22 mouse cellular contexts compared by ENCODE assay signal in genomic region chr2:45751746-45752145, GRCm38 (mm10).
DNase-seq lines count a peak whose midpoint lies in the region; ATAC-seq and TF ChIP-seq lines count a peak whose summit lies in the region.
"Had no signal": no experiment of that assay in that cellular context is flagged by ENCODE, and none has a peak within 500 bp of the region (broad histone marks: within the 10 kb centered on the region; RNA-seq: fewer than 3 reads in every experiment).

No protein-coding gene starts in this region.

- TF ChIP-seq CTCF in midbrain, postnatal 0 days (IDR thresholded peaks at IDR 0.05), result no peak
- TF ChIP-seq CTCF in stomach, postnatal 0 days (IDR thresholded peaks at IDR 0.05; ENCODE audit: low read depth), result no peak

- 64% methylated on average over 2 of the region's 2 CpGs for WGBS in midbrain, embryonic 12.5 days
- 44% methylated on average over 2 of the region's 2 CpGs for WGBS in midbrain, postnatal 0 days
- WGBS in stomach, postnatal 0 days, result 59% methylated on average over 2 of the region's 2 CpGs
- 52% methylated on average over 2 of the region's 2 CpGs for WGBS in neural tube, embryonic 15.5 days

- ATAC-seq in midbrain, embryonic 12.5 days (ENCODE audit: low FRiP score, low read depth), result peak; percentile 16; the same call in 1 of the 2 replicates
- no peak for ATAC-seq in midbrain, postnatal 0 days (ENCODE audit: low FRiP score)
- peak; percentile 42; the same call in 1 of the 2 replicates for ATAC-seq in stomach, postnatal 0 days (ENCODE audit: low FRiP score, low TSS enrichment)
- ATAC-seq in neural tube, embryonic 15.5 days (ENCODE audit: low FRiP score), result no peak
- ATAC-seq: activated CD4-positive, CD25-positive, alpha-beta regulatory T cell, adult 4 months; forebrain, embryonic 13.5 days; forebrain, embryonic 15.5 days; forebrain, postnatal 0 days; Patski had no signal

- H3K36me3 ChIP-seq in midbrain, embryonic 12.5 days, result no peaks in the 10 kb centered on the region
- H3K36me3 ChIP-seq in midbrain, postnatal 0 days (ENCODE audit: insufficient read depth, low read length), result no peaks in the 10 kb centered on the region
- H3K36me3 ChIP-seq in stomach, postnatal 0 days (ENCODE audit: control insufficient read depth, insufficient read depth, low read length), result no peaks in the 10 kb centered on the region
- no peaks in the 10 kb centered on the region for H3K36me3 ChIP-seq in neural tube, embryonic 15.5 days
- H3K36me3 ChIP-seq: embryonic facial prominence, embryonic 10.5 days; embryonic facial prominence, embryonic 12.5 days; forebrain, embryonic 15.5 days had no signal

- H3K4me2 ChIP-seq in midbrain, embryonic 12.5 days (replicated peaks), result no peak overlapping the region
- no peak overlapping the region for H3K4me2 ChIP-seq in midbrain, postnatal 0 days (ENCODE audit: low read depth, low read length, poor library complexity, severe bottlenecking)
- H3K4me2 ChIP-seq in stomach, postnatal 0 days (replicated peaks; ENCODE audit: low read depth), result no peak overlapping the region
- H3K4me2 ChIP-seq in neural tube, embryonic 15.5 days, result no peak overlapping the region
- H3K4me2 ChIP-seq: embryonic facial prominence, embryonic 12.5 days; forebrain, embryonic 13.5 days; forebrain, embryonic 15.5 days had no signal

- H3K9me3 ChIP-seq in midbrain, embryonic 12.5 days, result no peaks in the 10 kb centered on the region
- no peaks in the 10 kb centered on the region for H3K9me3 ChIP-seq in midbrain, postnatal 0 days (ENCODE audit: low read length)
- no peaks in the 10 kb centered on the region for H3K9me3 ChIP-seq in stomach, postnatal 0 days (ENCODE audit: control insufficient read depth, low read length)
- H3K9me3 ChIP-seq in neural tube, embryonic 15.5 days (replicated peaks), result no peaks in the 10 kb centered on the region
- H3K9me3 ChIP-seq: embryonic facial prominence, embryonic 10.5 days; embryonic facial prominence, embryonic 12.5 days; forebrain, embryonic 13.5 days; forebrain, embryonic 15.5 days had no signal

- H3K4me1 ChIP-seq in midbrain, embryonic 12.5 days, result 0 out of 2 replicates have a peak, but pooled peaks cover 3% of the 10 kb centered on the region
- no peaks in the 10 kb centered on the region for H3K4me1 ChIP-seq in midbrain, postnatal 0 days (ENCODE audit: insufficient read depth, low read length)
- no peaks in the 10 kb centered on the region for H3K4me1 ChIP-seq in stomach, postnatal 0 days (replicated peaks; ENCODE audit: control insufficient read depth, insufficient read depth)
- no peaks in the 10 kb centered on the region for H3K4me1 ChIP-seq in neural tube, embryonic 15.5 days
- H3K4me1 ChIP-seq: embryonic facial prominence, embryonic 10.5 days; embryonic facial prominence, embryonic 12.5 days; forebrain, embryonic 13.5 days; forebrain, embryonic 15.5 days had no signal

- no peak overlapping the region for H3K27ac ChIP-seq in midbrain, embryonic 12.5 days (replicated peaks)
- H3K27ac ChIP-seq in midbrain, postnatal 0 days (ENCODE audit: low read depth, low read length), result no peak overlapping the region
- H3K27ac ChIP-seq in stomach, postnatal 0 days (replicated peaks), result no peak overlapping the region
- H3K27ac ChIP-seq in neural tube, embryonic 15.5 days (replicated peaks), result no peak overlapping the region
- H3K27ac ChIP-seq: embryonic facial prominence, embryonic 10.5 days; embryonic facial prominence, embryonic 12.5 days; forebrain, embryonic 13.5 days; forebrain, embryonic 15.5 days had no signal

- no peak overlapping the region for H3K9ac ChIP-seq in midbrain, embryonic 12.5 days (replicated peaks)
- no peak overlapping the region for H3K9ac ChIP-seq in midbrain, postnatal 0 days (replicated peaks; ENCODE audit: low read length, poor library complexity, severe bottlenecking)
- no peak overlapping the region for H3K9ac ChIP-seq in stomach, postnatal 0 days (ENCODE audit: low read length)
- H3K9ac ChIP-seq in neural tube, embryonic 15.5 days (replicated peaks), result no peak overlapping the region
- H3K9ac ChIP-seq: embryonic facial prominence, embryonic 12.5 days; forebrain, embryonic 13.5 days; forebrain, embryonic 15.5 days; forebrain, postnatal 0 days had no signal

- DNase-seq in midbrain, postnatal 0 days (ENCODE audit: low spot score), result no peak
- DNase-seq in 416B (ENCODE audit: low read depth), result peak; percentile 70
- peak; percentile 5 for DNase-seq in retina, embryonic 14.5 days (ENCODE audit: low spot score)
- DNase-seq in stomach, postnatal 0 days (ENCODE audit: low spot score), result no peak
- no peak for DNase-seq in liver
- DNase-seq in left cerebral cortex, adult 18-20 months (ENCODE audit: low spot score in 2 of 2), result no peak
- DNase-seq: adrenal gland, adult 8-10 months; adrenal gland, postnatal 25 days; cerebellum, adult 11 months; cerebellum, adult 18-20 months; cerebellum, adult 8-10 months; cerebellum, postnatal 10 days; cerebellum, postnatal 25 days; forebrain, postnatal 0 days had no signal

- no peak for TF ChIP-seq EP300 in stomach, postnatal 0 days (optimal IDR thresholded peaks at IDR 0.05)

- H3K4me3 ChIP-seq in midbrain, embryonic 12.5 days, result no peak overlapping the region
- H3K4me3 ChIP-seq in midbrain, postnatal 0 days (ENCODE audit: low read depth, low read length), result no peak overlapping the region
- no peak overlapping the region for H3K4me3 ChIP-seq in stomach, postnatal 0 days (ENCODE audit: low read depth, low read length)
- H3K4me3 ChIP-seq in neural tube, embryonic 15.5 days (replicated peaks), result no peak overlapping the region
- H3K4me3 ChIP-seq: embryonic facial prominence, embryonic 10.5 days; embryonic facial prominence, embryonic 12.5 days; forebrain, embryonic 13.5 days; forebrain, embryonic 15.5 days had no signal

- H3K27me3 ChIP-seq in midbrain, embryonic 12.5 days, result no peaks in the 10 kb centered on the region
- no peaks in the 10 kb centered on the region for H3K27me3 ChIP-seq in midbrain, postnatal 0 days (ENCODE audit: insufficient read depth, low read length)
- no peaks in the 10 kb centered on the region for H3K27me3 ChIP-seq in stomach, postnatal 0 days (ENCODE audit: control insufficient read depth, insufficient read depth, low read length)
- H3K27me3 ChIP-seq in neural tube, embryonic 15.5 days (replicated peaks), result no peaks in the 10 kb centered on the region
- H3K27me3 ChIP-seq: embryonic facial prominence, embryonic 12.5 days; forebrain, embryonic 13.5 days; forebrain, embryonic 15.5 days; Patski had no signal

Comparison
In these comparisons a context has a peak if more than half of its experiments do, and no peak if none do; other contexts are left out.
1. ATAC-seq: peak in midbrain, embryonic 12.5 days (single experiment) and stomach, postnatal 0 days (single experiment); none in midbrain, postnatal 0 days (single experiment) and neural tube, embryonic 15.5 days (single experiment).
2. DNase-seq: peak in 416B (single experiment) and retina, embryonic 14.5 days (single experiment); none in midbrain, postnatal 0 days (single experiment), stomach, postnatal 0 days (single experiment), liver (single experiment) and left cerebral cortex, adult 18-20 months (0 of 2).